Mouse (Mus musculus) erythroblast, adult 5-6 weeks (primary cell): ENCODE measurements around the gene Acp7. TPM values are rescaled to one million over a fixed set of nuclear protein-coding genes. Genes with fewer than 3 reads are reported as not detected.
"Not testable (repeated sequence)": the region's sequence is repeated elsewhere in the genome, so short reads cannot be mapped to it uniquely, and the experiment has no call there.

Source experiments
- ATAC-seq: replicated peaks from 2 replicates; pipeline ENCODE4 v1.8.0; 2016; ENCODE audit warnings: moderate number of reproducible peaks, mild to moderate bottlenecking, moderate TSS enrichment, inconsistent platforms; ENCODE audit not compliant: poor library complexity, low FRiP score, severe bottlenecking
- total RNA-seq, 2 experiments: library from RNA; stranded (forward) in 1 of 2; stranded (reverse) in 1 of 2; fragments of 150-400 nt in 1 of 2; fragments of 200-764, 138-1000 nt in 1 of 2; gene quantifications; 2 replicates each; pipeline versions ENCODE4 v1.2.3 to v1.2.4; 2015 to 2017; ENCODE audit warnings: low replicate concordance in 2 of 2

The Acp7 gene
- total RNA-seq, 2 experiments from 2014 or later: not detected

- not testable (repeated sequence) for ATAC-seq
These were observed 27.3 kb downstream of the Acp7 start for GRCm38 (mm10) chr7:28603788-28604187.

GRCm38 (mm10) chr7:28603136-28603535, 28.0 kb downstream of the Acp7 start:
- ATAC-seq: no peak

- no peak for ATAC-seq
These were observed 29.5 kb downstream of the Acp7 start for GRCm38 (mm10) chr7:28601668-28602067.

GRCm38 (mm10) chr7:28601029-28601428, 30.1 kb downstream of the Acp7 start:
- no peak for ATAC-seq

GRCm38 (mm10) chr7:28598951-28599350, 32.2 kb downstream of the Acp7 start:
- ATAC-seq: no peak

GRCm38 (mm10) chr7:28597642-28598446, 33.3 kb downstream of the Acp7 start, which contains the start of the genes Samd4b and Pak4:
Gene Samd4b (minus strand): TSS chr7:28598144.
Gene Pak4 (minus strand): TSS chr7:28598185.
- ATAC-seq: peak; percentile 90

- no peak for ATAC-seq
These were observed 33.9 kb downstream of the Acp7 start for GRCm38 (mm10) chr7:28597277-28597570.

- ATAC-seq: peak; percentile 84
These were observed 34.5 kb downstream of the Acp7 start for GRCm38 (mm10) chr7:28596436-28597276.

GRCm38 (mm10) chr7:28595751-28596435, 35.2 kb downstream of the Acp7 start:
- no peak for ATAC-seq

- ATAC-seq: no peak
These were observed 37.7 kb downstream of the Acp7 start for GRCm38 (mm10) chr7:28593206-28594111.

- no peak for ATAC-seq
These were observed 39.3 kb downstream of the Acp7 start for GRCm38 (mm10) chr7:28591862-28592261.

- no peak for ATAC-seq
These were observed 43.5 kb downstream of the Acp7 start for GRCm38 (mm10) chr7:28587644-28588043.

GRCm38 (mm10) chr7:28586663-28587411, 44.3 kb downstream of the Acp7 start:
- no peak for ATAC-seq

- no peak for ATAC-seq
These were observed 46.1 kb downstream of the Acp7 start for GRCm38 (mm10) chr7:28585001-28585400.

- peak; percentile 43 for ATAC-seq
These were observed 46.7 kb downstream of the Acp7 start for GRCm38 (mm10) chr7:28584468-28584867.

GRCm38 (mm10) chr7:28583570-28584344, 47.4 kb downstream of the Acp7 start:
- no peak for ATAC-seq

- no peak for ATAC-seq
These were observed 48.3 kb downstream of the Acp7 start for GRCm38 (mm10) chr7:28582841-28583240.

GRCm38 (mm10) chr7:28581721-28582120, 49.4 kb downstream of the Acp7 start:
- ATAC-seq: peak; percentile 86
